8 mouse cellular contexts compared by ENCODE assay signal in the genomic region with DNA sequence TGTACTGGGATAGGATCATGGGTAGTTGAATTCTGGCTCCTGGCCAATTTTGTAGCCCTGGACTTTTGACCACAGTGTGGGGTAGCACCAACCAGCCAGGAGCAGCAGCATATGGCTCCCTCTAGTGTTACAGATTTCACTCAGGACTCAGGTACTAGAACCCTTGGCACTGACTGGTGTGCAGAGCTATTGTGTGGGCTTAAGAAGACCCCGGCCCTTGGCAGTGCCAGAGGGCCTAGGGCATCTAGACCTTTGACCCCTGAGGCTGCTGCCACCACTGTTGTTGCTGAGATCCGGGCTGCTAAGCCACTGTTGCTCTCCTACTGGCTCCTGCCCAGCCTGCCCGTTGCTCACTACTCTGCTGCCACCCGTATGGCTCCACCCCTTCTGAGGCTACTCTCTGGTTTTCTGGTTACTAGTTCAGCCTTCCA. TPM values are rescaled to one million over a fixed set of nuclear protein-coding genes. Genes with fewer than 3 reads are reported as not detected.
A peak's percentile ranks its signal among the peaks of the same experiment; 100 is the strongest.
DNase-seq lines count a peak whose midpoint lies in the region; ATAC-seq and TF ChIP-seq lines count a peak whose summit lies in the region.
"Had no signal": no experiment of that assay in that cellular context is flagged by ENCODE, and none has a peak within 500 bp of the region (broad histone marks: within the 10 kb centered on the region; RNA-seq: fewer than 3 reads in every experiment).

No protein-coding gene starts in this region.

- no peak overlapping the region for H3K9ac ChIP-seq in lung, embryonic 15.5 days
- no peak overlapping the region for H3K9ac ChIP-seq in forebrain, embryonic 16.5 days (replicated peaks; ENCODE audit: low read depth, low read length)
- H3K9ac ChIP-seq in kidney, embryonic 16.5 days (replicated peaks; ENCODE audit: low read length): no peak overlapping the region

- H3K4me1 ChIP-seq in lung, embryonic 15.5 days: peaks cover 20% of the 10 kb centered on the region
- H3K4me1 ChIP-seq in forebrain, embryonic 16.5 days (replicated peaks; ENCODE audit: control insufficient read depth, insufficient read depth, low read length): no peaks in the 10 kb centered on the region
- peaks cover 25% of the 10 kb centered on the region for H3K4me1 ChIP-seq in kidney, embryonic 16.5 days (ENCODE audit: insufficient read depth, low read length)
- peaks cover 9% of the 10 kb centered on the region; the same call in 1 of the 2 replicates for H3K4me1 ChIP-seq in small intestine, adult 2 months (ENCODE audit: control insufficient read depth, insufficient read depth, insufficient read length, low read length)
- H3K4me1 ChIP-seq: megakaryocyte, embryonic 14.5 days had no signal

- ATAC-seq in lung, embryonic 15.5 days (ENCODE audit: borderline replicate concordance, extremely low read depth, low FRiP score, low TSS enrichment): peak; percentile 68; the same call in 1 of the 2 replicates
- ATAC-seq in forebrain, embryonic 16.5 days: peak; percentile 40; the same call in 1 of the 2 replicates
- ATAC-seq in kidney, embryonic 16.5 days (ENCODE audit: low FRiP score, low TSS enrichment): peak; percentile 86
- no peak for ATAC-seq in frontal cortex, adult (ENCODE audit: low TSS enrichment)
- no peak for ATAC-seq in megakaryocyte-erythroid progenitor cell, adult 5-6 weeks (replicated peaks; ENCODE audit: low FRiP score, low TSS enrichment, poor library complexity, severe bottlenecking)

- no peak for TF ChIP-seq POLR2A in small intestine, adult 2 months (IDR thresholded peaks at IDR 0.05; ENCODE audit: low read depth, low read length)

- no peaks in the 10 kb centered on the region for H3K9me3 ChIP-seq in lung, embryonic 15.5 days
- peaks cover 6% of the 10 kb centered on the region; the same call in 1 of the 2 replicates for H3K9me3 ChIP-seq in forebrain, embryonic 16.5 days (ENCODE audit: control insufficient read depth, low read length)
- H3K9me3 ChIP-seq in kidney, embryonic 16.5 days (ENCODE audit: low read length): no peaks in the 10 kb centered on the region; the same call in 1 of the 2 replicates

- no peaks in the 10 kb centered on the region for H3K27me3 ChIP-seq in lung, embryonic 15.5 days
- H3K27me3 ChIP-seq in forebrain, embryonic 16.5 days (replicated peaks; ENCODE audit: control insufficient read depth, insufficient read depth, low read length): no peaks in the 10 kb centered on the region
- H3K27me3 ChIP-seq in kidney, embryonic 16.5 days (ENCODE audit: insufficient read depth, low read length): no peaks in the 10 kb centered on the region
- no peaks in the 10 kb centered on the region for H3K27me3 ChIP-seq in small intestine, adult 2 months (ENCODE audit: control insufficient read depth, insufficient read depth, low read length)
- H3K27me3 ChIP-seq: megakaryocyte, embryonic 14.5 days had no signal

- TF ChIP-seq CTCF in small intestine, adult 2 months (IDR thresholded peaks at IDR 0.05; ENCODE audit: extremely low read depth, insufficient read length, insufficient replicate concordance, low read depth, low read length): peak; percentile 52; the same call in 1 of the 2 replicates

- no peaks in the 10 kb centered on the region for H3K36me3 ChIP-seq in lung, embryonic 15.5 days
- H3K36me3 ChIP-seq in forebrain, embryonic 16.5 days (ENCODE audit: control insufficient read depth, insufficient read depth): no peaks in the 10 kb centered on the region
- peaks cover 2% of the 10 kb centered on the region; the same call in 1 of the 2 replicates for H3K36me3 ChIP-seq in kidney, embryonic 16.5 days (ENCODE audit: insufficient read depth, low read length)
- no peaks in the 10 kb centered on the region for H3K36me3 ChIP-seq in small intestine, adult 2 months (ENCODE audit: control insufficient read depth, insufficient read depth, low read length)

- DNase-seq in lung, adult 18-20 months: no peak

- 70% methylated on average over 4 of the region's 4 CpGs for whole genome bisulfite sequencing in lung, embryonic 15.5 days
- WGBS in forebrain, embryonic 16.5 days: 77% methylated on average over 4 of the region's 4 CpGs
- WGBS in kidney, embryonic 16.5 days: 74% methylated on average over 4 of the region's 4 CpGs
- 33% methylated on average over 4 of the region's 4 CpGs for WGBS in small intestine, adult 2 months

- no peak overlapping the region for H3K4me2 ChIP-seq in lung, embryonic 15.5 days
- H3K4me2 ChIP-seq in forebrain, embryonic 16.5 days (ENCODE audit: low read length): no peak overlapping the region
- H3K4me2 ChIP-seq in kidney, embryonic 16.5 days (replicated peaks; ENCODE audit: low read depth, low read length): no peak overlapping the region

- H3K27ac ChIP-seq in lung, embryonic 15.5 days: no peak overlapping the region
- no peak overlapping the region for H3K27ac ChIP-seq in forebrain, embryonic 16.5 days (ENCODE audit: low read length)
- H3K27ac ChIP-seq in kidney, embryonic 16.5 days (ENCODE audit: low read length): peak overlapping the region; percentile 52; the same call in 1 of the 2 replicates
- no peak overlapping the region for H3K27ac ChIP-seq in small intestine, adult 2 months (ENCODE audit: insufficient read depth, low read depth, low read length)

- H3K4me3 ChIP-seq in lung, embryonic 15.5 days: no peak overlapping the region
- H3K4me3 ChIP-seq in forebrain, embryonic 16.5 days (replicated peaks; ENCODE audit: low read length): no peak overlapping the region
- no peak overlapping the region for H3K4me3 ChIP-seq in kidney, embryonic 16.5 days (ENCODE audit: low read length)
- no peak overlapping the region for H3K4me3 ChIP-seq in small intestine, adult 2 months (ENCODE audit: low read depth, low read length)
- H3K4me3 ChIP-seq: megakaryocyte, embryonic 14.5 days had no signal

RNA-seq across cellular contexts. Expression of a gene that starts 54.1 kb away (rescaled TPM):
- 22.0 and 25.0 TPM in 2 replicates for polyA plus RNA-seq in lung, embryonic 15.5 days (2015; fragmentation: Nextera tagmentation; extraction: Ambion mirVana)
- 15.2 and 18.4 TPM in 2 replicates for polyA plus RNA-seq in forebrain, embryonic 16.5 days (2015; fragmentation: Nextera tagmentation; extraction: Ambion mirVana)
- 41.2 and 51.1 TPM in 2 replicates for polyA plus RNA-seq in kidney, embryonic 16.5 days (2015; fragmentation: Nextera tagmentation; extraction: Ambion mirVana)
- 0.60 and 1.5 TPM in 2 replicates for polyA plus RNA-seq in small intestine, adult 2 months (2012; rRNA removed)
- total RNA-seq in megakaryocyte-erythroid progenitor cell, adult 5-6 weeks (2014; fragmentation: Nextera tagmentation): 1.4 TPM in 1 of 2 replicates, not detected in the other
- not detected in 2 replicates for total RNA-seq in megakaryocyte-erythroid progenitor cell, adult 5-6 weeks (2017)

Comparison
In these comparisons a context has a peak if more than half of its experiments do, and no peak if none do; other contexts are left out.
1. ATAC-seq: peak in lung, embryonic 15.5 days (single experiment), forebrain, embryonic 16.5 days (single experiment) and kidney, embryonic 16.5 days (single experiment); none in frontal cortex, adult (single experiment) and megakaryocyte-erythroid progenitor cell, adult 5-6 weeks (single experiment).